Mouse (Mus musculus) forebrain, postnatal 0 days (tissue): ENCODE data around the gene Ddah1. TPM values are rescaled to one million over a fixed set of nuclear protein-coding genes. Genes with fewer than 3 reads are reported as not detected.

Experiments used
- ATAC-seq: fragments of 200-750 bp; cut with Nextera tagmentation; 2 replicates; pipeline ENCODE4 v1.8.0; 2017; ENCODE audit warnings: mild to moderate bottlenecking, moderate library complexity
- DNase-seq: peaks from one replicate; pipeline ENCODE4 v3.0.0-alpha.2; 2015
- H3K27ac ChIP-seq: fragments of 300-500 bp; sonication (generic); 2 replicates; pipeline ENCODE4 v1.5.1; 2014; ENCODE audit warnings: low read depth, mild to moderate bottlenecking, antibody characterized with exemption, low read length, moderate library complexity, mixed read lengths
- H3K27me3 ChIP-seq: fragments of 300-500 bp; sonication (generic); 2 replicates; pipeline ENCODE4 v1.6.1; 2014; ENCODE audit warnings: mild to moderate bottlenecking, low read length, mixed read lengths; ENCODE audit not compliant: insufficient read depth
- H3K36me3 ChIP-seq: fragments of 300-500 bp; sonication (generic); 2 replicates; pipeline ENCODE4 v1.6.1; 2014; ENCODE audit warnings: mild to moderate bottlenecking, moderate library complexity; ENCODE audit not compliant: insufficient read depth
- H3K4me1 ChIP-seq: fragments of 300-500 bp; sonication (generic); 2 replicates; pipeline ENCODE4 v1.6.1; 2014; ENCODE audit warnings: antibody characterized with exemption; ENCODE audit not compliant: insufficient read depth
- H3K4me2 ChIP-seq: fragments of 300-500 bp; sonication (generic); 2 replicates; pipeline ENCODE4 v1.6.1; 2014; ENCODE audit warnings: low read depth, mild to moderate bottlenecking, moderate library complexity
- H3K4me3 ChIP-seq: fragments of 300-500 bp; sonication (generic); 2 replicates; pipeline ENCODE4 v1.5.1; 2014; ENCODE audit warnings: low read depth, low read length, mixed read lengths
- H3K9ac ChIP-seq: fragments of 300-500 bp; sonication (generic); 2 replicates; pipeline ENCODE4 v1.6.1; 2014; ENCODE audit warnings: mild to moderate bottlenecking
- H3K9me3 ChIP-seq: fragments of 300-500 bp; sonication (generic); 2 replicates; pipeline ENCODE4 v1.6.1; 2016; ENCODE audit warnings: low read length
- CTCF ChIP-seq: sonication (generic); IDR thresholded peaks from 2 replicates; pipeline ENCODE4 v1.5.1; 2016; ENCODE audit warnings: antibody characterized with exemption, control low read depth, low read depth
- WGBS: fragments of 180-500 bp; shearing (Covaris S2); extraction: QIAGEN DNeasy Blood & Tissue Kit; methylation state at CpG from one replicate; pipeline ENCODE4 v1.1.7; 2014; 5-methylcytosine and 5-hydroxymethylcytosine counted together
- polyA plus RNA-seq: library from polyadenylated mRNA; unstranded; fragments of >200 nt; fragmentation: Nextera tagmentation; extraction: Ambion mirVana; gene quantifications from 2 replicates; pipeline ENCODE4 v1.2.1, GENCODE M21; 2015
- total RNA-seq: library from RNA; depleted of rRNA; stranded (reverse); fragments of >200 nt; gene quantifications from 2 replicates; pipeline ENCODE4 v1.2.3, GENCODE M21; 2014

Ddah1 gene
- total and polyA plus RNA-seq, 2 experiments from 2014 or later, result 147 to 206 TPM

DNA sequence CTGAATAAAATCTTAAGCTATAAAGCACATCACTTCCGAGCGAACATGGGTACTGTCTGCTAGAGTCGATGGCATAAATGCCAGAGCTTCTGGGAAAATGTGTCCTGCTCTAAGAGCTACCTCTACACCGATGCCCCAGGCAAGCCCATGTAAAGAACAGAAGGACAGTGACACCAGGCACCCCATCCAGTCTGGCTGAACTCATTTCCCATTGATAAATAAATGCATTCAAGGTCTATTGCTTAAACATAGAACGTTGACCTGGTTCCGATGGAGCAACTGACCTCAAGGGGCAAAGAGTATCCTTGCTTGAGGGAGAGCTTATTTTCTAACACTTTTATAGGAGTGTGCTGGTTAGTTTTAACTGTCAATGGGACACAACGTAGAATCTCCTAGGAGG lies 30.6 kb downstream of the Ddah1 start:
- Histone ChIP-seq H3K4me3 (no peak overlapping the region), H3K36me3 (no peaks in the 10 kb centered on the region), H3K4me2 (no peak overlapping the region), H3K27ac (no peak overlapping the region), H3K9me3 (no peaks in the 10 kb centered on the region), H3K4me1 (no peaks in the 10 kb centered on the region), H3K27me3 (peaks cover 4% of the 10 kb centered on the region), H3K9ac (no peak overlapping the region)
- no peak for TF ChIP-seq CTCF
- 90% methylated on average over 7 of the region's 7 CpGs for WGBS
- DNase-seq, result no peak
- no peak for ATAC-seq

DNA sequence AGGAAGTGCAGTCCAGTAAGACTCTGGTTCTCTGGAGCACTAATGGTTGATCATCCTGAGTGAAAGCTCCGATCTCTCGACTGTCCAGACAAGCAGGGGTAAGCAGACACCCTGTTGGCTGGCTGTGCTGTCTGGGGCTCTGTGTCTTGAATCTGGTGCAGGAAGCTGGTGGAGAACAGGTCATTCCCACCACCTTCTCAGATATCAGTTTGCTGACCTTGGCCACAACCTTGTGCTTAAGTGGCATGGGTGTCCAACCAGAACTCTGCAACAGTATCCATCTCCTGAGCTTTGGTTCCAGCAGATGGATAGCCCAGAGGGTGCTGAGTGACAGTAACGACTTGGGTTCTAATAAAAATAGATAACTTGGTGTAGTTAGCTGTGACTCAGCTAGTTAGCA lies 31.8 kb downstream of the Ddah1 start:
- no peaks in the 10 kb centered on the region for H3K9me3 ChIP-seq
- peaks cover 4% of the 10 kb centered on the region for H3K27me3 ChIP-seq
- WGBS, result 78% methylated on average over 3 of the region's 3 CpGs
- no peak overlapping the region for H3K9ac ChIP-seq
- H3K27ac ChIP-seq, result no peak overlapping the region
- no peak overlapping the region for H3K4me3 ChIP-seq
- no peak for TF ChIP-seq CTCF
- ATAC-seq (no peak), DNase-seq (no peak)
- no peak overlapping the region for H3K4me2 ChIP-seq
- no peaks in the 10 kb centered on the region for H3K36me3 ChIP-seq
- no peaks in the 10 kb centered on the region for H3K4me1 ChIP-seq

DNA sequence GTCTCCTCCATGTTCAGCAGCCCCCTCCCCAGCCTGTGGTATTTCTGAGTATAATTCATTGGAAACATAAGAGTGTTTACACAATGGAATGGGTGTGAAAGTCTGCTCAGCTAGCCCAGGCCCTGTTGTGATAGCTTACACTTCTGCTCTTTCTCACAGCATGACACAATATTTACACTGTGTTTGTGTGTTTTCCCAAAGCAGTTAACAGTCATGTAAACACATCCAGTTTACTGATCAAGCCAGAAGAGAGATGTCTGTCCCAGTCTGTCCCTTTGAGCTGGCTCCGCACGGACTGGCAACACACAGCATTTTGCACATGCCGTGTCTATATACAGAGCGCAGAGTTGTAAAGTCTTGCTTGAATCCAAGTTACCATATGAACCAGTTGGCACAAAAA lies 32.2 kb downstream of the Ddah1 start:
- H3K4me1 ChIP-seq, result no peaks in the 10 kb centered on the region
- no peaks in the 10 kb centered on the region for H3K36me3 ChIP-seq
- WGBS, result 50% methylated on average over 4 of the region's 4 CpGs
- H3K9me3 ChIP-seq, result no peaks in the 10 kb centered on the region
- TF ChIP-seq CTCF, result no peak
- no peak overlapping the region for H3K4me2 ChIP-seq
- no peak overlapping the region for H3K9ac ChIP-seq
- ATAC-seq, result peak; percentile 93
- no peak overlapping the region for H3K27ac ChIP-seq
- H3K27me3 ChIP-seq, result peaks cover 4% of the 10 kb centered on the region
- peak; percentile 57 for DNase-seq
- no peak overlapping the region for H3K4me3 ChIP-seq

DNA sequence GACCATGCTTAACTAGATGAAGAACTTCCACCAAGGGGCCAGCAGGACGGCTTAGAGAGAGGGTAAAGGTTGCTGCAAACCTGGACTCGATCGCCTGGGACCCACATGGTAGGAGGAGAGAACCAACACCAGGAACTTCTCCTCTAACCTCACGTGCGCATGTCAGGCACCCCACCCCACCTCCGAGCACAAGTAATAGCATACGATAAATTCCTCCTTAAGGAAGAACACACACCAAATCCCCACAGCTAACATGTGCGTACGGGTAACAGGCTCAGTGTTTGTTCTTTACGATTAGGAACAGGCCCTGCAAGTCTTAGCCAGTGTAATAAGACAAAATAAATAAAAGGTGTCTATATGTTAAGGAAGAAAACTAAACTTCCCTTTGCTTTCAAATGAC lies 35.9 kb downstream of the Ddah1 start:
- Histone ChIP-seq H3K4me1 (no peaks in the 10 kb centered on the region), H3K27me3 (no peaks in the 10 kb centered on the region), H3K4me2 (no peak overlapping the region), H3K9ac (no peak overlapping the region), H3K9me3 (no peaks in the 10 kb centered on the region), H3K4me3 (no peak overlapping the region), H3K36me3 (no peaks in the 10 kb centered on the region), H3K27ac (no peak overlapping the region)
- DNase-seq (no peak), ATAC-seq (no peak)
- WGBS, result 94% methylated on average over 10 of the region's 10 CpGs
- no peak for TF ChIP-seq CTCF

DNA sequence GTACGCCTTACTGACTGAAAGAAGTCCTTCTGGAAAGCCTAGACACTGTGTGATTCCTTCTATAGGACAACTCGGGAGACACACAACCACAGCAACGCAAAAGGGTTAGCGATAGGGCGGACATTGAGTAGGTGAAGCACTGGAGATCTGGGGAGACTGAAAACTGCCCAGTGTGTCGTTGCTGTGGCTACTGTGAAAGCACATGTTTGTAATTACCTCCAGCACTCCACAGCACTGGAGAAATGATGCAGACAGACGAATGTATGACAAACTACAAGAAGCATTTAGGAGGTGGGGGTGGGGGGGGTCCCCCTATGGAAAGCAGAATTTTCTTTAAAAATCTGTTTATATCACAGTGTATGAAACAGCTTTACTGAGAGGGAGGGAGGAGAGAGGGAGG lies 37.4 kb downstream of the Ddah1 start:
- Histone ChIP-seq H3K4me1 (no peaks in the 10 kb centered on the region), H3K9ac (no peak overlapping the region), H3K4me2 (no peak overlapping the region), H3K27ac (no peak overlapping the region), H3K9me3 (no peaks in the 10 kb centered on the region), H3K27me3 (no peaks in the 10 kb centered on the region; the same call in 1 of the 2 replicates), H3K4me3 (no peak overlapping the region), H3K36me3 (no peaks in the 10 kb centered on the region)
- TF ChIP-seq CTCF, result no peak
- WGBS, result 84% methylated on average over 7 of the region's 7 CpGs
- no peak for DNase-seq
- ATAC-seq, result no peak

DNA sequence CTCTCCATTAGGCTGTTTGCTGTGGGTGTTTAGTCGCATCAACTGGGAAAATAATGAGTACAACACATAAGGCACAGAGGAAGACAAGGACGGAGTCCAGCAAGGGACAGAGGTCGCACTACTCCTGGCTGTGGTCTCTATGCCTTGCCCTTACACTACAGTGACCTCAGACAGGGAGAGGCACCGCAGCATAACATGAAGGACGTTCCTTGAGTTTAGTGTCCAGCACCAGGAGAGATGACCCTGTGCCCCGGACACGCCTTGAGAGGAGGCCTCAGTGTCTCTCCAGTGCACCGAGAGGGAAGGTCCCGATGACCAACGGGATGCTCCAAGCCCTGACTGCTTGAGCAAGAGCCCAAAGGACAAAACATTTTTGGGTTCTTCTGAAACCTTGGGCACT lies 39.6 kb downstream of the Ddah1 start:
- ATAC-seq (no peak), DNase-seq (no peak)
- no peak for TF ChIP-seq CTCF
- no peaks in the 10 kb centered on the region; the same call in 1 of the 2 replicates for H3K27me3 ChIP-seq
- WGBS, result 88% methylated on average over 10 of the region's 10 CpGs
- no peak overlapping the region for H3K4me3 ChIP-seq
- H3K27ac ChIP-seq, result no peak overlapping the region
- no peaks in the 10 kb centered on the region for H3K4me1 ChIP-seq
- no peak overlapping the region for H3K4me2 ChIP-seq
- H3K36me3 ChIP-seq, result no peaks in the 10 kb centered on the region
- no peaks in the 10 kb centered on the region for H3K9me3 ChIP-seq
- H3K9ac ChIP-seq, result no peak overlapping the region

DNA sequence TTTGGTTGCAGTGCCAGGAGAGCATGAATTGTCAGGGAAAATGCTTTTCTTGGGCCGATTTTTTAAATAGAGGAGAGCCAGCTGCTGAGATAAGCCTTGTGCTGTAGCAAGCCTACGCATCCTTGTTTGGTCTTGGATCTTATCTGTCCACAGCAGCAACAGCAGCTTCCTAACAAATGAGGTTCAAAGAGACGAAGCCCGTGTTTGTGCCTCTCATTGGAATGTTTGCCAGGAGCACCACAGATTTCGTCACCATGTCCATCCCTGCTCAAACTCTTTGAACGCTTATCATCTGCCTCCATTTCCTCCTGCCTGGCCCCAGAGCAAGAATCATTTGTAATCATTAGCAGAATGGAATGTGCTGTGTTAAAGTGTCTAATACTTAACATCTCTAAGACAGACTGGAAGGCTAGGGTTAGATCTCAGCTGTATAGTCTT lies 40.3 kb downstream of the Ddah1 start:
- Histone ChIP-seq H3K4me2 (no peak overlapping the region), H3K9ac (no peak overlapping the region), H3K36me3 (no peaks in the 10 kb centered on the region), H3K4me1 (no peaks in the 10 kb centered on the region), H3K4me3 (no peak overlapping the region), H3K9me3 (no peaks in the 10 kb centered on the region), H3K27me3 (no peaks in the 10 kb centered on the region; the same call in 1 of the 2 replicates), H3K27ac (no peak overlapping the region)
- 76% methylated on average over 6 of the region's 6 CpGs for WGBS
- ATAC-seq, result no peak
- TF ChIP-seq CTCF, result no peak
- no peak for DNase-seq

DNA sequence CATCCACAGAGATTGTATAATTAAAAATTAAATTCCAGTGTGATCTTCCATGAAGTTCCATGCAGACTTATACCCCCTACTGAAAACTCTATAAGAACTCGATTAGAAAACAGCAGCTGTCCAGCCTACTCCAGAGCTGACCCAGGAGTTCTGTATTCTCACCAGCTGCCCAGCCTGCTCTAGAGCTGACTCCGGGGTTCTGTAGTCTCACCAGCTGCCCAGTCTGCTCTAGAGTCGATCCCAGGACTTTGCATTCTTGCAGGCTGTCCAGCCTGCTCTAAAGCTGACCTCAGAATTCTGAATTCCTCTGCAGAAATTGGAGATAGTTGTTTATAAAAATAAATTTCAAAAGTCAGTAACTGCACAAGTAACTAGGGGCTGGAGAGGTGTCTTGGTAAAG lies 40.9 kb downstream of the Ddah1 start:
- 79% methylated on average over 3 of the region's 3 CpGs for WGBS
- H3K4me3 ChIP-seq, result no peak overlapping the region
- H3K4me1 ChIP-seq, result no peaks in the 10 kb centered on the region
- ATAC-seq (no peak), DNase-seq (no peak)
- H3K27me3 ChIP-seq, result no peaks in the 10 kb centered on the region; the same call in 1 of the 2 replicates
- H3K36me3 ChIP-seq, result no peaks in the 10 kb centered on the region
- H3K4me2 ChIP-seq, result no peak overlapping the region
- no peak overlapping the region for H3K9ac ChIP-seq
- H3K27ac ChIP-seq, result no peak overlapping the region
- no peak for TF ChIP-seq CTCF
- no peaks in the 10 kb centered on the region for H3K9me3 ChIP-seq
